Mouse (Mus musculus): ENCODE measurements around the gene Dohh.

DNA sequence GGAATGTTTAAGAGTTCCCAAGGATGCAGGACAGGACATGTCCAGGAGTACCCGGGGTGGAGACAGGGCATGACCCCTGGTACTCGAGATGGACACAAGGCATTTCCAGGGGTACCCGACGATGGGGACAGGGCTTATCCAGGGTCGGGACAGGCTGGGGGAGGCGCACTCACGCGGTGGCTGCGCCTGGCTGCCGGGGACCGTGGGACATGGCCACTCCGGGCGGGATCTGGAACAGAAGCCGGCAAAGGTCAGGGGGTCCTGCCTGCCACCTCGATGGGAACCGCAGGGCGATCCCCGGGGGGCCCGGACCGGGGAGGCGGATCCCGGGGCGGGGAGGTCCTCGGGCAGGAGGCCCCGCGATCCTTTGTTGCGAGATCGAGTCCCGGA, 34.3 kb upstream of the Dohh start:
- TF ChIP-seq POLR2A (IDR thresholded peaks at IDR 0.05; ENCODE audit: borderline replicate concordance, extremely low read depth, low read depth, low read length) = no peak
- TF ChIP-seq CTCF (IDR thresholded peaks at IDR 0.05; ENCODE audit: insufficient read depth, low read length) = no peak

Data from lung, adult 2 months (tissue).